Mouse (Mus musculus) liver, postnatal 0 days (tissue): ENCODE data around the gene D430019H16Rik.

ENCODE experiments used
- CTCF ChIP-seq: sonication (generic); IDR thresholded peaks from 2 replicates; pipeline ENCODE4 v1.5.1; 2016; ENCODE audit warnings: antibody characterized with exemption, low read depth
- EP300 ChIP-seq: IDR thresholded peaks from 2 replicates; pipeline ENCODE4 v1.6.1; 2016; ENCODE audit warnings: antibody characterized with exemption, low read depth, mild to moderate bottlenecking

DNA sequence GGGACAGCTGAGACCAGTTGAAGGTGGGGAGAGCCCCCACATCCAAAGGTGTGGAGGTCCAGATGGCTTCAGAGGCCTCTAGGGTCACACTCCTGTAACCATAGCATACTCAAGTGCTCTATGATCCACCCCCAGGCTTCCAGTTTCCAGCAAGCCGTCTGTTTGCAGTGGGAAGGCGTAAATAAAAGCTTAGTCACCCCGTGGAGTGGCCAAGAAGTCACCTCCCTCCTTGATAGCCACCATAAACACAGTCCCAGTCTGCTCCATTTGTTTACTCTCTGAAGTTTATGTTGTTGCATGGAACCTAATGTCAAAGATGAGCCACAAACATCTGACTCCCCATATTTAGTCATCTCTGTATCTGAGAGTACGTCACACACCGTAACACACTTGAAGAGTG is 83.5 kb downstream of the D430019H16Rik start:
- TF ChIP-seq CTCF, result no peak
- no peak for TF ChIP-seq EP300
